Mouse (Mus musculus) CD4-positive helper T cell, adult 2 months (primary cell): ENCODE data around the gene Fgfr2.

Experiments
- DNase-seq: peaks from one replicate; pipeline ENCODE4 v3.0.0-alpha.2; 2012; ENCODE audit warnings: low read depth, missing footprints, low spot score

Gene Fgfr2

DNA sequence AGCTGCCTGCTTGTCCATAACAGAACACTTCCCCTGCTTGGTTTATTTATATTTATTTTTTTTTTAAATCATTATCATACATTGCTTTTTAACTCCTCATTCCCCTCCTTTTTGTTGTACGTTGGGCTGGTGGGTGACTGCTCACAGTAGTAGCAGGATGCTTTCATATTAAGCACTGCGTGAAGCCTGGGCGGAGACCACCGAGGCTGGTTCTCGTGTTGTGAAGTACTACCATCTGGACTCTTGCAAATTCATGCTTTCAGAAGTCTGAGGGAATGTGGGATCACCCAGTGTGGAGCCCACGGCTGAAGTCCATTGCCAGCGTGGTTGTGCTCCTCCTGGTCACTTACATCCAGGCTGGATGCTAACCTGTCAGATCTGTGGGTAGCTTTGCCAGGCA, 2391.4 kb downstream of the Fgfr2 start:
- DNase-seq, result no peak

DNA sequence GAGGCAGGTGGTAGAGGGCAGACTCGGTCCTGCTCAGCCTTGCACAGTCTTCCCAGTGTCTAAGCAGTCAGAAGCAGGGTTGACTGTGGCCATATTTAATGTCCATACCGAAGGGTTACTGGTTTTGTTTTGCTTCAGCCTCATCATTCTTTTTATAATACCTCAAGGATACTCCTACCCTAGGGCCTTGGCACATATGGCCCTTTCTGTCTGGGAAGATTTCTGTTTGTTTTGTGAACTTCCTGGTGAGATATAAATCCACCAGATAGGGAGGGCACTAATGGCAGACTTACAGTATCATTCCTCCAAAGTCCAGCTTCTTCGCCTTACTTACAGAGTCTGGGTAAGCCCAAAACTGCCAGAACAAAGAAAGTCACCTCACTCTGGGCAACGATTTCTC, 2395.6 kb downstream of the Fgfr2 start:
- DNase-seq, result no peak

DNA sequence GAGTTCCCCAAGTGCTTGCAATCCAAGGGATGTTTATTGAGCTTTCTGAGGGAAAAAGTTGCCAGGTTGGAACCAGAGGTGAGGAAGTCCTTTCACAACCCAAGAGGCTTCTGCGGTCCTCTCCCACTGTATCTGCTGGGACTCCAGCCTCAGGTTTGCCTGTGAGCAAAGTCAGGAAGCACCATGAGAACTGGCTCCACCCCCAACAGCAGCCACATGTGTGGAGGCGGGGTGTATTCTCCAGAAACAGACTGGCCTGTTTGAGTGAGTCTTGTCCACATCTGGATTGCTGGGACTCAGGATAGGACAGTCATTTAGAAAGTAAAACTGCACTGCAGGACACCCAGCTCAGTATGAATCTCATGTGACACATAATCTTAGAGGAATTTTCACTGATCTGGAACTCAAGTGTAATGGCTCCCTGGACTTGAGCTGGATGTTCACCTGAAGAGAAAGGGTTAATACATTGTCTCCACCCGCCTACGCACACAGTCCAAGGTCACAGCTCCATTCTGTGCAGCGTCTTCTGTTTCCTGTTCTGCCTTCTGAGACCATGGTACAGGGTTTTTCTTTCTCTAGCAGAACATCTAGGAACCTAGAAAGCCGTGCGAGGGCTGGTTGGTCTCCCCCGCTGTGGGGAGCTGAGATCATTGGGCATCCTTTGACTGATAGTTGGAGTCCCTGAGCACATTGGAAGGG, 2396.3 kb downstream of the Fgfr2 start:
- DNase-seq, result peak; percentile 28

DNA sequence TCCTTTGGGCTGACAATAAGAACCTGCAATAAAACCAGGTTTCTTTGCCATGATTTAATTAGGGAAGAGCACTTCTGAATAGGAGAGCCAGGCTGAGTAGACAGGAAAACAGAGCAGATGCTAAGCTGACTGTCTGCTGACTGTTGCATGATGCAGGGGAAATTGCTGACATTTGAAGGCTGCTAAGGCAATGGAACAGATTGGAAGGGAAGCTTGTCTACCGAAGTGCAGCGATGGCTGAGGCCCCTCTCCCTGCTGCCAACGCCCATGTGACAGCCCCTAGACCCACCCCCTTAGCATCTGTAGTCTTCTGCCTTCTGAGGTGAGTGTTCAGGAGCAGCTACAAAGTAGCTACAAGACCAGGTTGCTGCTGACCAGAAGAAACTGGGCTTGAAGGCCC, 2397.0 kb downstream of the Fgfr2 start:
- no peak for DNase-seq

DNA sequence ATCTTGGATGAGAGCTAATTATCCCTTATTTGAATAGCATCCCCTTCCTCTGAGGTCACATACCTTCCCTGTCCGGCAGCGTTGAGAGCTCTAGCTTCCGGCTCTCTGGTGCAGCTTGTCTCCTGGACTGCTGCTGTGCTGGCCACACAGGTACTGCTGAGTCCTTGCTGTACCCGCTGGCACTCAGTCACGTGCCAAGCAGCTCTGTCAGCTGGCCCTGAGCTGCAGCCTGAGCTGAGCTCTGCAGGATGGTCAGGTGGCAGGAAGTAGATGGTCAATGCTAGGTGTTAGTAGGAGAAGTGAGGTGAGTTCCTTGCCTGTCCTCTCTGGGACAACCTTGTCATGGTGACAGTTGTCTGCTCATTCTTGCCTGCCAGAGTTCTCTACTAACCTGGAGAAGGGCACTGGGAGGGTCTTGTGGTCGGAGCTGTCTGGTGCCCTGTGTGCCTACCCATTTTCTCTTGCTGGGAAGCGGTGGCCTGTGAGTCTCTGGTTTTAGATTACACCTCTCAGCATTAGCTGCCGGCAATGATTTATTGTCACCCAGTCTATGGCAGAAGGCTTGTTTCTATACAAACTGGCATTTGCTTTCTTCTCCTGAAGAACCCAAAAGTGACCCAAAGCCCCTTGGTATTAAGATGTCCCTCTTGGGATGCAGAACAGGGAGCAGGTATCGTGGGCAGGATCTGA, 2402.4 kb downstream of the Fgfr2 start:
- no peak for DNase-seq

DNA sequence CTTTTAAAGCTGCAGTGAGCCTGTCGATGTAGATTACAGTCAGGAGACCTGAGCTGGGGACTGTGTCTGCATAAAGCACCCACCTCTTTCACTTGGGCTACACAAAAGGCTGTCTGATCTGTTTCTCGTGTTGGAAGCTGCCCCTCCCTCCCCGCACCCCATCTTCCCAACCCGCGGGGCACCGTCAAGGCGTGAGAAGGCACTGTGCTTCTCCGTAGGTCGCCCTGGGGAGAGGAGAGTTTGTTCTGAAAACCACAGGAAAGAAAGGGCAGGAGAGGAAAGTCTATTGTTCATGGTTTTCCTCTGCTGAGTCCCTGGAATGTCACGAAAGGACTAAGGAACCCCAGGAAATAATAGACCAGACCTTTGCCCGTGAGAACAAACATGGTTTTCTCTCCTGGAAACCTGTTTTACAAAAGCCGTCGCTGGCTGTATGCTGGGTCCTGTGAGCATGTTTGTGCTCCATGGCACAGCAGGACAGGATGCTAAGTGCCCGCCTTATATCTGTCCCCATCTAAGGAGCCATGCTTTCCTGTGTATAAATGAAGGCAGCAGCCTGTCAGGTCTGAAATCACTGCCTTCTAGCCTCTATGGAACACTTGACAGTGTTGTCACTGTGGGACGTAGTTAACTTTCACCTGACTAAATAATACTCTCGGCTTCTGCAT, 2403.1 kb downstream of the Fgfr2 start:
- DNase-seq, result no peak

DNA sequence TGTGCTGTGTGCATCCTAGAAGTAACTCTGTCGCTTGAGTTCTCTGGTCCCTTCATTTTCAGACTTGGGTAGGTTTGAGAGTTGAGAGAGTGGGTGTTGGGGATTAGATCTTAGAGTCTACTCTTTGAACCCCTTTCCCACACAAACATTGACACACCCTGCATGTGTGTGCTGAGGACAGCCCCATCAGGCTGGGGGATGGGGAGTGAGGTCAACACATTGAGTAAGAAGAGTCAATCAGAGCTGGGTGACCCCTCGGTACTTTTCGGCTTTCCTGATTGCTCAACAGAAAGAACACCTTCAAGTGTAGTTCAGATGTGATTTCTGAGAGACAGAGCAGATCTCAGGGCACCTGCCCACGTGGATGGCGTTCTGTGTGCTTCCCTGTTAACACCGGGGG, 2406.2 kb downstream of the Fgfr2 start:
- DNase-seq, result no peak

DNA sequence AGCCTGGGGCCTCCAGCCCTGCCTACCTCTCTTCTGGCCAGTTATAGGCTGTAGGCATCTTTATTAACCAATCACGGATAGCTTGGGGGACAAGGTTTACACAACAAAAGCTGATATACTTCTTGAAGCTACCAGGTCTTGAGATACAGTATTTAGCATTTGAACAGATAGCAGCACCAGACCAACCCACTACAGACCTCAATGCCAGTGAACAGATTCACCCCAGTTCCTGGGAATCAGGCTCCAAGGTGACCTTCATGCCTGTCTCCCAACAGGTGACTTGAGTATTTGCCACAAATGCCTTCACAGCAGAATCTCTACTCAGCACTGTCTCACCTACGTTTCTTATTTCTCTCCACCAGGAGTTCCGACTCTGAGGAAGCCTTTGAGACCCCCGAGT, 2406.8 kb downstream of the Fgfr2 start:
- no peak for DNase-seq

DNA sequence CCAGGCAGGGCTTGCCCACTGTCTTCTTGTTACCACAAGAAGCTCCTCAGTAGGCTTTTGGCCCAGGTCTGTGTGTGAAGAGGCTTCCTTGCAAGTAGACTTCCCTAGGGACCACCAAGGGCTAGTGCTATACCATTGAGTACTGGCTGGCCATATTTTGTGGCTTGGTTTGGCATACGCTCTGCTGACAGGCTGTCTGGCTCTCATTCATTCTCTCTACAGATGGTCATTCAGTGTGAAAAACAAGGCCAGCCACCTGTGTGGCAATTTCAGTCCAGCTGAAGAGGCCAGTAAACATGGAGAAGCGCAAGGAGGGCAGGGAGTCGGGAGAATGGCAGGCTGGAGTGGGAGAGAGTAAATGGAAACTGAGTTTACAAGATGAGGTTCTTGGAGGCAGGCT, 2407.7 kb downstream of the Fgfr2 start:
- DNase-seq, result no peak

DNA sequence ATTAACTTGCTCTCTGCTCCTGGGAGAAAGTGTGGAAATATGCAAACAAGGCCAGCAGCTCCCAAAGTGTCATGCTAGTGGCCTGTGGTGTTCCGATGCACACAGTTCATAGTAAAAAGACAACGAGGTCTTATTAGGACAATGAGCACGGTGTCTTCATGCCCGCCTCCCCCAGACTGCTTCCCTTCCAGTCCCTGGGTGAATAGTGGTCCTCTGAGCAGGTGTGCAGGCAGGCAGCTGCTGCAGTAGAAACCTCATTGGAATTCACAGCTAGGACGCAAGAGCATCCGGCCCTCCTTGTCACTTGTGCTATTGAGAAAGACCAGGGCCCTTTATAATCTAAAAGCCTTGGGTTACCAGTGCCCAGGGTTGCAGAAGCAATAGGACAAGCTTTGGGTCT, 2409.8 kb downstream of the Fgfr2 start:
- no peak for DNase-seq

DNA sequence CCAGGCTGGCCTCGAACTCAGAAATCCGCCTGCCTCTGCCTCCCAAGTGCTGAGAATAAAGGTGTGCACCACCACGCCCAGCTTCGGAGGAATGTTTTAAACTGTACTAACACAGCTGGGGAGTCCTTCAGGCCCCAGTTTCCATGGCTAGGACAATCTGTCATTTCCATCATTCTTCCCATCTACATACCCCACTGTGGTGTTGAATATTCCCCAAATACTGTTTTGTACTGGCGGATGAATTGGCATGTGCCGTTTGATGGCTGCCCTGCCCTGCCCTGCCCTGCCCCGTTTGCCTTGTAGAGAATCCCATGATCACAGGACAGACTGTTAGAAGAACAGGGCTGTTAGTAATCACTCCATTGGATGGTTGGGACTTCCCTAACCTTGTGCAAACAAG, 2411.3 kb downstream of the Fgfr2 start:
- DNase-seq, result no peak

DNA sequence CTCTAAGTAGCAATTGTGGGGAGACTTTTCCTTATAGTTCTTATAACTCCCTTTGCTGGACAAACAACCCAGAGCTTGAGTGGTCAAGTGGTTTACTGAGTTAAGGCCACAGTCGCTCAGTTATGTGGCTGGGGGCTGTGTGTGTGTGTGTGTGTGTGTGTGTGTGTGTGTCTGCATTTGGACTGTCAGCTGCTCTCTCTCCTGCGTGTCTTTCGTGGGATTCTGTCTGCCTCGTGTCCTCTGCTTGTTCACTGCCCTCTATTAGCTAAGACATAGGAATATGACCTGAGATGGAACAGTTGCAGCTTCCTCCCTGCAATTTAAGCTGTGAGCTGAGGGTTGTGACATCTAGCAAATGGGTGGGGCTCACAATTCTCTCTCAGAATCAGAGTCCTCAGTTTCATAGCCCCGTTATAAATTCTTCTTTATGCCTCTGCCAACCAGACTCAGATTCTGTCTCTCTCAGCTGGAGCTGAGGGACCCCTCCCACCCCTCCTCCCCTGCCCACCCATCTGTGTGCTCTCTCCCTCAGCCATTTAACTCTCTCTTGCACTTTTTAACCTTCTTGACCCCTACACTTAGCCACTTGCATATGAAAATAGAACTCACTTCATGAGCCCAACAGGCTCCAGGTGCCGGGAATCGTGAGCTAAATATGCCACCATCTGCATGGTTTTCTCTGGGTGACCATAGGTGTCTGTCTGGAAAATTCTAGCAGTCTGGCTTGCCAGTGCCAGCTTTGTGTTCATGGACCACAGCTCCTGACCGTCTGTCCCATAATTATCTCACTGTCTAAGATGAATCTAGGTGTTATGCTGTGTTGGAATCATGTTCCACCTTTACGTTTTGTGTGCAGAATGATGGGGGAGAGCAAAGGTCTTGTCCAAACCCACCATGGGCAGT, 2413.5 kb downstream of the Fgfr2 start:
- DNase-seq, result no peak

DNA sequence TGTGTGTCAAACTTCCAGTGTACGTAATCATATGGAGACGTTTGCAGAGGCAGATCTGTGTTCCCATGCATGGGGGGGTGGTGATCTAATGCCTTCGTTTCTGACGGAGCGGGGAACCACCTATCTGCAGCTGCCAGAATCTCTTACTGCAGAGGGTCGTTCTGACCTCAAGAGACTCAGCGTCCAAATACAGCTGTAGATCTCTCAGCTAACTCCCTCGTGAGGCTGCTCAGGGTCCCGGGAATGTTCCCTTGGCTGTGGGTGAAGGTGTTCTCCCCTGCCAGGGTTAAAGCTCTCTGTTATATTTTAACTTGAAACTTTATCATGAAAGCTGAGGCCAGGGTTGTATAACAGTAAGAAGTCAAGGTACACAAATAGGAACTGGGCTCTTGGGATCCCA, 2414.2 kb downstream of the Fgfr2 start:
- no peak for DNase-seq

DNA sequence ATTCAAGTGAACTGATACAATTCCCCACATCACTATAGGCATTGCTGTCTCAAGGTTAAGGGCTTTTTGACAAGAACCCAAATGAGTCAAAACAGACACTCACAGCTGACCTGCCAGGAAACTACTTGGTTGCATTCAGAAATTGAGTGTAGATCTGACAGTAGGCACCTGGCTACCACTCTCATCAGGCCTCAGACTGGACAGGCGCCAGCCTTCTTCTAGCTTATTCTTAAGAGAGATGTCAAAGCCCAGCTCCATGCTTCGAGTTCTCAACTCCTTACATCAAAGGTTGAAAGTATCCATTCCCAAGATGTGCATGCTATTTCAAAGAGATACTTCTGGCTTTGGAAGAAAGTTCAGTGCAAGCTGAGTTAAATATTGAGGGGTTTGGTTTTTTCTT, 2417.9 kb downstream of the Fgfr2 start:
- no peak for DNase-seq

DNA sequence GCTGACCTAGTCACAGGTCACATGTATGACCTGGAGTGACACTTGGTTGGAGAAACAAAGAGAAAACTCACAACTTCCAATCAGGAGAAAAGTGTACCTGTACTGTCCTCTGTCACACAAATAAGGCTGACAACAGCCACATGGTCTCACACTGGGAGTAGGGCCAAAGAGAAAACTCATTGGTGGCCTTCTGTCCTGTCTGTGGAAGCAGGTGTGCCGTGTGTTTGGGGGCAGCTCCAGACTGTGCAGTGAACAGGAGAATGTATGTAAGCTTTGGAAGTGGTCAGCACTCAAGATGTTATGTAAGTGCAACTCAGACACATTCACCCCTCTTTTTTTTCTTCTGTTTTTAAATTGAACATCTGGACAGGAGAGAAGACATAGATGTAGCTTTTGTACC, 2421.8 kb downstream of the Fgfr2 start:
- no peak for DNase-seq

DNA sequence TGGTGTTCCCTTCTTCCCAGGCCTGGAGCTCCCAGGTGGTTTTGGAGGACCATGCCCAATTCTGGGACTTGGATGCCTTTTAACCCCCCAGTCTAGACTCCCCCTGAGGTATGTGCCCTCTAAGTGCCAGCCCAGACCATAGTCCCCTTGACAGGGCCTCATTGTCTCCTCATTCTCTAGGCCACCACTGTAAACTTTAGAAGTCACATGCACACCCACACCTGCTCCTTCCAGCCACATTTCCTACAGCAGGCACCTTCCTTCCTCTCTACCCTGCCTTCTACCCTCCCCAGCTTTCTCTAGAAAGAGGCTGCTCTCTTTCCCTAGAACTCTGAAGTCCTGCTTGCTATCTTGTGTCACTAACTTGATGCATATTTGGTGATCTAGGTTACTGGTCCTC, 2424.7 kb downstream of the Fgfr2 start:
- no peak for DNase-seq

DNA sequence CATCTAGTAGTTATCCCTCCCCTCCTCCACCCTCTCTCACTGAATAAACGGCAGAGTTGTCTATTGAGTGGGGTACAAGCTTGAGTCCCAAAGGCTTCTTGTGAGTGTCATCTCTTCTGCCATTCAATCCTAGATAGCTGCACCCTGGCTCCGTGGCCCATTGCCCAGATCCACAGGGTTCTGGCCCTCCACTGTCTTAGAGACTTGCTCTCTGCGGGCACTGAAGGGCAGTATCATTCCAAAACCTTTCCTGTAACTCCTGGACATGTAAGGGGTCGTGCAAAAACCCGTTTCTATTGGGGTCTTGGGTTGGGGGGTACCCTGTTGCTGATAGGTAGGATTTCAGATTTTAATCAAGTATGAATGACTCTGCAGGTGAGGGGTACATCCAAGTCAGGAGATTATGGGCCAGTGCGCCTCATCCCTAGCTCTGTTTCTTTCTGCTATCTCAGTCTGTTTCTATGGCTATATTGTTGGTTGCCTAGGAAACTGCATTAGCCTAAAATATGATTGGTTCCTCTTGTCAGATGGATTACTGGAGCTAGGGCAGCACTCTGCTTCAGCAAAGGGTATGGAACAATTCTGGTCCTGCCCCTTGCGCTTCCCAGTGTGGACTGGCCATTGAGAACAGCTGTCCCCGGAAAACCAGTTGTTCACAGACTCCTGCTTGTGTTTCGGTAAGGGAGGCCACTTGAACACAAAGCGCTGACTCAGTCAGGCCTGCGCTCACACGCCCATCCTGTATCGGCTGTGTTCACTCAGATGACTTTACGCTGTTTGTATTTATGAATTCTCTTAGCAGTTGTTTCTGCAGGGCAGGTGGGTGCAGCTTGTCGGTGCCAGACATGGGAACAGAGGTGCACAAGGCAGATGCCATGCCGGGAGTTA, 2426.6 kb downstream of the Fgfr2 start:
- DNase-seq, result no peak

DNA sequence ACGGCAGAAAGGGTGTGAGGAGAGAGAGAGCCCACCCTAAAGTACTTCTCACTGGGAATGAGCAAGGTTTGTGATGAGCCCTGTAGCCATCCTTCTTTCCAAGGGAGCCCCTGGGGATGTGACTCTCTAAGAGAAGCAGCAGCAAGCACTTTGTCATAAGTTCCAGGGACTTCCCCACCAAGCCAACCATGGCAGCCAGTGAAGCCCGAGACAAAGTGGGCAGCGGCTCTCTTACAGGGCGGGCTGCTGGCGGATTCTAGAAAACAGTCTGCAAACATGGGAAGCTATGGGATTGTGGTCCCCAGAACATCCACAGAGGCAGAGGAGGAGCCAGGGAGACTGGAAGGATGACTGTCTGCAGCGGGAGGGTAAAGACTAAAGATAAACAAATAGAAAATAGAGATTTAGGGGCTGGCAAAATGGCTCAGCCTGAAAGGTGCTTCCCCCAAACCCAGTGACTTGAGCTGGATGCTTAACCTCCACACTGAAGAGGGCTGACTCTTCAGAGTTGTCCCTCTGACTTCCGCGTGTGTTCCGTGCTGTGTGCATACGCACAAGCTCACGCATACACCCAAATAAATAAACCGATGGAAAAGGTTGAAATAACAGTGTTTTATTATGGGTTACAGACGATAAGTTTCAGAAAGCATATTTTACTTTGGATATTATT, 2427.3 kb downstream of the Fgfr2 start:
- DNase-seq, result no peak

DNA sequence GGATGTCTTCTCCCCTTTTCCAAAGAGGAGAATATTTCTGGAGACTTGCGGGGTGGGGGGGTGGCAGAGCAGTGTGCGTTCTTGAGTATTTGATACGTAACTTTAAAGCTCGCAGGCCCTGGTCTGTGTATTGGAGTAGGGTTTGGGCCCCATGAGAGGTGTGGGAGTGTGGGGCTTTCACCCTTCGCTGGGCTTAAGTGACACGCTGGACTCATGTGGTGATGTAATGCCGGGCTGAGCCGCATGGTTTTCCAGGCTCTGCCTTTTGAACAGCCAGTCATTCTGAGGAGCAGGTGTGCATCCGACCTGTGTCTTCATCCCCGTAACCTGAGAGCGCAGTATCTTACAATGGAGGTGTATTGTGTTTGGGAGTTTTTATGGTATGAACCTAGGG, 2429.4 kb downstream of the Fgfr2 start:
- no peak for DNase-seq
